Mouse (Mus musculus): ENCODE measurements around the gene Tmem229b. TPM values are rescaled to one million over a fixed set of nuclear protein-coding genes. Genes with fewer than 3 reads are reported as not detected.

The Tmem229b gene
- polyA plus RNA-seq, 1 experiment from 2014 or later, result 70.9 TPM

- ATAC-seq (ENCODE audit: low FRiP score, low read depth), result no peak
- H3K4me3 ChIP-seq, result no peak overlapping the region
- H3K27me3 ChIP-seq, result peaks cover 41% of the 10 kb centered on the region
- H3K9me3 ChIP-seq, result no peaks in the 10 kb centered on the region
- H3K36me3 ChIP-seq, result no peaks in the 10 kb centered on the region
- H3K27ac ChIP-seq (replicated peaks), result no peak overlapping the region
- 86% methylated on average over 4 of the region's 4 CpGs for WGBS
- peaks cover 23% of the 10 kb centered on the region for H3K4me1 ChIP-seq (replicated peaks)
- no peak overlapping the region for H3K4me2 ChIP-seq
- no peak overlapping the region for H3K9ac ChIP-seq
These were observed 93.0 kb downstream of the Tmem229b start for GRCm38 (mm10) chr12:78914458-78914857.

Other genes with a start within 250 kb of the Tmem229b start
- 118 and 119 TPM in 2 replicates for gene Atp6v1d, start 146.0 kb downstream of the Tmem229b start, polyA plus RNA-seq (2015; fragmentation: Nextera tagmentation; extraction: Ambion mirVana)
- gene Eif2s1, start 145.8 kb downstream of the Tmem229b start, polyA plus RNA-seq (2015; fragmentation: Nextera tagmentation; extraction: Ambion mirVana), result 143 and 146 TPM in 2 replicates
- 1.7 and 1.8 TPM in 2 replicates for gene Plek2, start 100.7 kb downstream of the Tmem229b start, polyA plus RNA-seq (2015; fragmentation: Nextera tagmentation; extraction: Ambion mirVana)
- 2.3 TPM in 2 replicates for gene Plekhh1, start 21.5 kb upstream of the Tmem229b start, polyA plus RNA-seq (2015; fragmentation: Nextera tagmentation; extraction: Ambion mirVana)
- gene Pigh, start 82.0 kb upstream of the Tmem229b start, polyA plus RNA-seq (2015; fragmentation: Nextera tagmentation; extraction: Ambion mirVana), result 21.6 and 21.9 TPM in 2 replicates
- gene Arg2, start 123.2 kb upstream of the Tmem229b start, polyA plus RNA-seq (2015; fragmentation: Nextera tagmentation; extraction: Ambion mirVana), result 28.6 and 30.0 TPM in 2 replicates
- gene Vti1b, start 165.0 kb upstream of the Tmem229b start, polyA plus RNA-seq (2015; fragmentation: Nextera tagmentation; extraction: Ambion mirVana), result 221 and 231 TPM in 2 replicates
- 35.2 and 36.3 TPM in 2 replicates for gene Rdh11, start 184.7 kb upstream of the Tmem229b start, polyA plus RNA-seq (2015; fragmentation: Nextera tagmentation; extraction: Ambion mirVana)
- gene Rdh12, start 201.3 kb upstream of the Tmem229b start, polyA plus RNA-seq (2015; fragmentation: Nextera tagmentation; extraction: Ambion mirVana), result 0.75 and 1.1 TPM in 2 replicates

Measured in hindbrain, embryonic 15.5 days (tissue).